Mouse (Mus musculus): Measurements from ENCODE around the gene Hacd1.

The Hacd1 gene

DNA sequence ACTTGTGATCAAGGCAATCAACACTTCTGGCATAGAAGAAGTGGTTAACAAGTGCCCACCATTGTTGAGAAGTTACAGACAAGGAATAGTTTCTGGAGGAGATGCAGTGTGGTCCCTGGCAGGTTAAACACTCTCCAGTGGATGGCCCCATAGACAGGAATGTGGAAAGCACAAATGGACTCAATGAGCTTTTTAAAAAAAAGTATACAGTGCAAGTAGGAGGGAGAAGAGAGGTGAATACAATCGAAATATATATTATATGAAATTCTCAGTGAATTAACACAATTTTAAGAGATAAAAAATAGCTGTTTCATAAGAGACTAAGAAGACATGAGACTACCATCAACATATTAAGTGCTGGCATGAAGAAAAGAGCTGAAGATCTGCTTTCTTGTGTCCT, 36.7 kb downstream of the Hacd1 start:
- intact Hi-C loops (cut with DNase I), result no loop called here

DNA sequence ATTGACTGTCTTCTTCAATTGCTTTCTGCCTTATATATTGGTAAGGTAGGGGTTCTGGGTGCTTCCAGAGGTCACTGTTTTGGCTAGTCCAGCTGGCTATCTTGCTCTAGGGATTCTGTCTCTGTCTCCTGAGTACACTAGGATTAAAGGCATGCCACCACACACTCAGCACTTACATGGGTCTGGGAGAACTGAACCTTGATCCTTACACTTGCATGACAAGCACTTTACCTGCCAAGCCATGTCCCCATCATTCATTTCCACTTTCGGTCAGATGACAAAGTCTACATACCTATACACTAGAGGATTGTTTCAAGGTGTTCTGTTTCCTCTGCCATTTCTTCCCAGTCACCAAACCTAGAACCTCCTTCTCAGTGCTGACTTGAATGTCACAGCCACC, 50.8 kb downstream of the Hacd1 start:
- intact Hi-C loops (cut with DNase I), result no loop called here

DNA sequence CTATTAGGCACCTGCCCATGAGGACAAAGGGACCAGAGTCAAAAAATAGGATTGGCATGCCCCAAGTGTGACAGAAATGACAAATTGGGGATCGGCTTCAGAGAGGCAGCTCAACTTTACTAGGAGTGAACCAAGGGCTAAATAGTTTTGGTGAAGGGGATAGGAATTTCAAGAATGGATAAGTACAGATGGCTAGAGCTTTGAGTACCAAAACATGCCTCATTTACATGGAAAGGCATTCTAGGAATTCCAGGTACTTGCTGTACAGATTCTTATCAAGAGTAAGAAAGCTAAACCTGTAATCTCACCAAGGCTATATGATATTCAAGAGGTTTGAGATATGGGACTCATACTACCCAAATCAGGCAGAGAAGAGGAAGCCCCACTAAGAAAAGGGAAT, 95.8 kb downstream of the Hacd1 start:
- intact Hi-C loops (cut with DNase I), result no loop called here

GRCm38 (mm10) chr2:13956463-13956862, 99.5 kb downstream of the Hacd1 start:
- intact Hi-C loops (cut with DNase I), result no loop called here

GRCm38 (mm10) chr2:13938118-13938517, 117.8 kb downstream of the Hacd1 start:
- intact Hi-C loops (cut with DNase I), result loop anchor here (10.0 kb wide), 1 partner anchor 663 kb away; the partner anchor contains the start of gene Rsu1

DNA sequence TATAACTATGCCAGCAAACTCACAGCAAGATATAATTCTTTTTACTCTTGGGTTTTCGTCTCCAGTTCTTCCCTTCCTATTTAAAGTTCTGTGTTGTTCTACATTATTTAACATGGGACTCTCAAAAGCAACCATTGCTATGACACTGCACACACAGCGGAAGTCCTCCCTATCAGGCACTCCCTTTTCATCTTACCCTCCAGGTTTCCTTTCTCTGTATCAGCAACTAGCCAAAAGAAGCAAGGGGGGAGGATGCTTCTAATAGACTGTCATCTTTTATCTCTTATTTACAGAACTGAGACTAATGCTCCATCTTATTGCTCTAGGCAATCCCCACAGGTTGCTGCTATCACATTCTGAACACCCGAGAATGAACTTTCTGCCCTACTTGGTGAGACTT, 120.6 kb downstream of the Hacd1 start:
- intact Hi-C loops (cut with DNase I), result loop anchor here (10.0 kb wide), 1 partner anchor 661 kb away; the partner anchor contains the start of gene Rsu1

GRCm38 (mm10) chr2:13932253-13932652, 123.7 kb downstream of the Hacd1 start:
- intact Hi-C loops (cut with DNase I), result loop anchor here (10.0 kb wide), 1 partner anchor 657 kb away; the partner anchor contains the start of gene Rsu1

GRCm38 (mm10) chr2:13930724-13931123, 125.2 kb downstream of the Hacd1 start:
- intact Hi-C loops (cut with DNase I), result loop anchor here (10.0 kb wide), 1 partner anchor 656 kb away; the partner anchor contains the start of gene Rsu1

- intact Hi-C loops (cut with DNase I), result no loop called here
These were observed 167.4 kb downstream of the Hacd1 start for GRCm38 (mm10) chr2:13888568-13888967.

DNA sequence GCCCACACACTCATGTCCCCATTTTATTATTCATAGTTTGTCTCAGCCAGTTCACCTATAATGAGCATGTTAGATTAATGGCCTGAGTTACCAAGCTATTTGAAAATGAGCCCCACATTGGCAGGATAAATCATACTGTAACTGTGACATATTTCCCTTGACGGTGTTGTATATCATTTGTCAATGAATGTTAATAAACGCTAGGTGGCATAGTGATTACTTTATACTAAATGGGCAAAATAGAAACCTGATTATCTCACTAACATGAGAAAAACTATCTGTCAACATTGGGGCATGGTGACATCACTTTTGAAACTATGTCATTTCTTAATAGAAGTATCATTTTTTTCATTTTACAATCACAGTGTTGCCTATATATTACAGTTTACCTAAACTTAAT, 198.5 kb downstream of the Hacd1 start:
- intact Hi-C loops (cut with DNase I), result no loop called here

DNA sequence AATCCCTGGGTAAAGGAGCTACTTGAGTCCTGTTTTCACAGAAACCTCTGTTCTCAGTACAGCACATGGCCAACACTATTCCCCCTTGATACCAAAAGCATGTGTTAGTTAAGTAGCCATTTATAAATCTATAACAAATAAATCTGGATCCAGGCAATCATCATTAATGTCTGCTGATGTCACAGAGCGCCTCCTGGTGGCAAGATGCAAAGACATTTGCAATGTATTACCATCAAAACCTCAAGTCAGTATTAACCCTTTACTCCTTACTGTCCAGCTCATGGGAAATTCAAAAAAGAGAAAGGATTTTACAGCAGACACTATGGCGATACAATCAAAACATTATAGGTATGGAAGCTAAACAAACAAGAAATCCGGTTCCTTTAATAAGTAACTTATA, 200.4 kb downstream of the Hacd1 start:
- intact Hi-C loops (cut with DNase I), result no loop called here

DNA sequence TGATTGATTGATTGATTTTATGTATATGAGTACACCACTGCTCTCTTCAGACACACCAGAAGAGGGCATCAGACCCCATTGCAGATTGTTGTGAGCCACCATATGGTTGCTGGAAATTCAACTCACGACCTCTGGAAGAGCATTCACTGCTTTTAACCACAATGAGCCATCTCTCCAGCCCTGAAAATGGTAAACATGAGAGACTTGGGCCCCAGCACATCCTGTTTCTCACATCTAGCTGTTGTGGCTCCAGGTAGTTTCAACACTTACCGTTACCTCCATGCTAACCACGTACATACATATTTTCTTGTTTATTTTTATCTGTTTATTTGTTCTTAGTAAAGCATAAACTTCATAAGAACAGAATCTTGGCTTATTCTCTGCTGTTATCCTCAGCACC, 219.6 kb downstream of the Hacd1 start:
- intact Hi-C loops (cut with DNase I), result no loop called here

DNA sequence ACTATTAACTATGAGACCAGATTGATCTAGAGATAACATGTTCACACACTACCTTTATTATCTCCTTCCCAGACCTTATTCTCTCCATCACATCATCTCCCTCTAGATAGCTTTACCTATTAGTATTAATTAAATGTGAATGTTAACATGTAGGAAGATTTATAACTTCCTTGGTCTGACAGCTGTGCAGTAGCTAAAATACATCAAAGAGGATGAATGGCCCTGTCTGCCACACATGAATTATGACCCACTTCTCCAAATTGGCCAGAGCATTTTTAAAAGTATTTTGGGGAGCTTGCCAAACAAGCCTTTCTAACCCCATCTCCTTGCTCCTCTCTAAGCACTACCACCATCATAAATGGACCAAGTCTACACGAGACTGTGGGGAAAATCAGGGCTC, 220.9 kb downstream of the Hacd1 start:
- intact Hi-C loops (cut with DNase I), result no loop called here

DNA sequence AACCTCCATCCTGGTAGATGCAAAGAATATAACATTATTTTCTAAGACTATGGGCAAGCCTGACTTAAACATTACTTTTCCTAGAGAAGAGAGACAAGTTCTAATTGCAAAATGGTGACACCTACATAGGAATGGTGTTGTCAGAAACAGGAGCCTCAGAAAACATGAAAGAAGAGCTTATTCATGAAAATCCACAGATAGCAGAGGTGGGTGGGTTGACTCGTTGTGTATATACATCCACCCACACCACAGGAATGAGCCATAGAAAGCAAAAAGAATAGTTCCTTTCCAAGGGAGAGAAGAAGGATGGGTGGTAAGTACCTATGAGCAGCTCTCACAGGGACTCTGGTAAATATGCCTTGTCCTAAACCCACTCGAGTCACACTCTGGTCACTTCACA, 239.3 kb downstream of the Hacd1 start:
- intact Hi-C loops (cut with DNase I), result no loop called here

DNA sequence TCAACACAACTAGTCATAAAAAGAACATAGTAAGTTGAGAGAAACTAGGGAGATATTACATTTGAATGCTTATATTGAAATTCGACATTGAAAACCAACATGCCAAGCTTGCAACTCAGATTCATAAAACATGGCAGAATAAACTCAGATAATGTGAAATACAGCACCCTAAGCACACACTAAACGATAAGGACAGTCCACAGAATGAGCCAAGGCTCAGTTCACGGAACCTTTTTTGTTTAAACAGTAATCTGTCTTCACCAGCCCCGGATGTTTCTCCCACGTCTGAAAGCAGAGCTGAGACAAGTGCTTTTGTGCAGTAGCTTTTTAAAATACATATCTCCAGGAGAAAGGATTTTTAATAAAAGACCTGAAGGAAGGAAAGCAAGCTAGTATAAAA, 247.3 kb downstream of the Hacd1 start:
- intact Hi-C loops (cut with DNase I), result no loop called here

GRCm38 (mm10) chr2:13808008-13808407, 247.9 kb downstream of the Hacd1 start:
- intact Hi-C loops (cut with DNase I), result no loop called here

- intact Hi-C loops (cut with DNase I), result no loop called here
These were observed 249.8 kb downstream of the Hacd1 start for GRCm38 (mm10) chr2:13806120-13806519.

GRCm38 (mm10) chr2:13800639-13801038, 255.3 kb downstream of the Hacd1 start:
- intact Hi-C loops (cut with DNase I), result no loop called here
